Mouse (Mus musculus): Measurements from ENCODE around the gene Nt5dc3.

DNA sequence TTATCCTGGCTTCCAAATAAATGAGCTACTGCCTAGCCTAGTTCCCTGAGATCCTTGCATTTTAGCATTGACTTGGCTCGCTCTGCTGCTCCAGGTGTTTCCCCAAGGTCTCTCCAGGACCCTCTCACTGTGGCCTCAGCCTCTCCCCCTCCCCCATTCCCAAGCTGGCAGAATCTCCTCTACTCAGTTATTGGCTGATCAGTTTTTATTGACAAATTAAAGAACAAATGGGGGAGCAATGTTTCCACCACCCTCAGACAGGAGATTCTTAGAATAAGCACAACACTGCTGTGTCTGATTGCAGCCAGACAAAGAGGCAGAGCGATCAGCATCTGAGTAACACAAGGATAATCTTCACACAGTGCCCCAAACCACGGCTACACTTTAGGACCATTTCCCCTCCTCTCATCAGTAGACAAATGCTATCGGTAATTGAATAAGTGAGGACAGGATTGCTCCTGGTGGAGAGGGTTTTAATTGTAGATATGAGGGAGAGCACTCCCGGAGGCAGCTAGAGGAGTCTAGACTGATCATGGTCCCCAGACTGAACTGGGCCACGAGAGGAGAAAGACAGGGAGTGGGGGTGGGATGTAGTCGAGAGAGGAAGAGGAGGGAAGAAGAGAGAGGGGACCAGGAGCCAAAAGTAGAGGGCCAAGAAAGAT, 17.0 kb upstream of the Nt5dc3 start:
- TF ChIP-seq POLR2A (IDR thresholded peaks at IDR 0.05; ENCODE audit: borderline replicate concordance, control insufficient read depth, low read depth, low read length) (no peak), CTCF (IDR thresholded peaks at IDR 0.05; ENCODE audit: control insufficient read depth, insufficient read depth, low read length) (no peak)
